Mouse (Mus musculus) lung, embryonic 16.5 days (tissue): ENCODE results near the gene Hoxa10. TPM values are rescaled to one million over a fixed set of nuclear protein-coding genes. Genes with fewer than 3 reads are reported as not detected.

Experiments used
- ATAC-seq: fragments of 200-750 bp; cut with Nextera tagmentation; 2 replicates; pipeline ENCODE4 v1.8.0; 2017; ENCODE audit warnings: low read depth, mild to moderate bottlenecking, moderate library complexity
- H3K27ac ChIP-seq: fragments of 300-500 bp; sonication (generic); 2 replicates; pipeline ENCODE4 v1.5.1; 2014; ENCODE audit warnings: mild to moderate bottlenecking, control low read depth, low read length
- H3K27me3 ChIP-seq: fragments of 300-500 bp; sonication (generic); 2 replicates; pipeline ENCODE4 v1.6.1; 2014; ENCODE audit warnings: low read depth, low read length, mixed read lengths; ENCODE audit not compliant: control insufficient read depth, insufficient read depth
- H3K36me3 ChIP-seq: fragments of 300-500 bp; sonication (generic); 2 replicates; pipeline ENCODE4 v1.6.1; 2014; ENCODE audit warnings: low read length; ENCODE audit not compliant: control insufficient read depth, insufficient read depth
- H3K4me1 ChIP-seq: fragments of 300-500 bp; sonication (generic); replicated peaks from 2 replicates; pipeline ENCODE4 v1.6.1; 2014; ENCODE audit warnings: low read length, mixed read lengths; ENCODE audit not compliant: control insufficient read depth, insufficient read depth
- H3K4me2 ChIP-seq: fragments of 300-500 bp; sonication (generic); 2 replicates; pipeline ENCODE4 v1.6.1; 2014; ENCODE audit warnings: low read depth, low read length, control low read depth
- H3K4me3 ChIP-seq: fragments of 300-500 bp; sonication (generic); 2 replicates; pipeline ENCODE4 v1.5.1; 2014; ENCODE audit warnings: mild to moderate bottlenecking, low read length, control low read depth
- H3K9ac ChIP-seq: fragments of 300-500 bp; sonication (generic); 2 replicates; pipeline ENCODE4 v1.6.1; 2014; ENCODE audit warnings: low read length, control low read depth
- H3K9me3 ChIP-seq: fragments of 300-500 bp; sonication (generic); 2 replicates; pipeline ENCODE4 v1.6.1; 2016; ENCODE audit warnings: low read length; ENCODE audit not compliant: control insufficient read depth
- WGBS: fragments of 180-500 bp; shearing (Covaris S2); extraction: QIAGEN DNeasy Blood & Tissue Kit; methylation state at CpG from one replicate; pipeline ENCODE4 v1.1.7; 2014; 5-methylcytosine and 5-hydroxymethylcytosine counted together
- polyA plus RNA-seq: library from polyadenylated mRNA; unstranded; fragments of >200 nt; fragmentation: Nextera tagmentation; extraction: Ambion mirVana; gene quantifications from 2 replicates; pipeline ENCODE4 v1.2.1, GENCODE M21; 2015

Gene Hoxa10
- polyA plus RNA-seq, 1 experiment from 2014 or later = not detected

- Histone ChIP-seq H3K4me2 (peak overlapping the region; percentile 55), H3K27ac (peak overlapping the region; percentile 87), H3K9ac (peak overlapping the region; percentile 49), H3K27me3 (peaks cover 45% of the 10 kb centered on the region), H3K36me3 (no peaks in the 10 kb centered on the region), H3K4me3 (peak overlapping the region; percentile 24), H3K9me3 (no peaks in the 10 kb centered on the region), H3K4me1 (peaks cover 42% of the 10 kb centered on the region)
- ATAC-seq = peak; percentile 5; the same call in 1 of the 2 replicates
- WGBS = 6% methylated on average over 9 of the region's 9 CpGs
These were observed 43.8 kb downstream of the Hoxa10 start for GRCm38 (mm10) chr6:52196811-52197210.

- Histone ChIP-seq H3K27ac (peak overlapping the region; percentile 51), H3K36me3 (no peaks in the 10 kb centered on the region), H3K9me3 (no peaks in the 10 kb centered on the region), H3K4me2 (peak overlapping the region; percentile 20), H3K27me3 (peaks cover 42% of the 10 kb centered on the region), H3K4me3 (no peak overlapping the region), H3K4me1 (peaks cover 40% of the 10 kb centered on the region), H3K9ac (peak overlapping the region; percentile 21; the same call in 1 of the 2 replicates)
- WGBS = 5% methylated on average over 10 of the region's 10 CpGs
- no peak for ATAC-seq
These were observed 46.0 kb downstream of the Hoxa10 start for GRCm38 (mm10) chr6:52194690-52195089.

- ATAC-seq = peak; percentile 69
- Histone ChIP-seq H3K9ac (peak overlapping the region; percentile 76), H3K27ac (peak overlapping the region; percentile 87), H3K4me3 (peak overlapping the region; percentile 66), H3K4me2 (peak overlapping the region; percentile 68), H3K9me3 (no peaks in the 10 kb centered on the region), H3K36me3 (no peaks in the 10 kb centered on the region), H3K4me1 (peaks cover 45% of the 10 kb centered on the region), H3K27me3 (peaks cover 38% of the 10 kb centered on the region)
- WGBS = under 1% methylated on average over 36 of the region's 55 CpGs
These were observed 48.6 kb downstream of the Hoxa10 start for GRCm38 (mm10) chr6:52191860-52192550.

GRCm38 (mm10) chr6:52190906-52191810 lies 49.5 kb downstream of the Hoxa10 start, which contains the start of gene Hoxa4:
Gene Hoxa4 (minus strand): TSS chr6:52191753.
- no peaks in the 10 kb centered on the region for H3K36me3 ChIP-seq
- peak within 1 kb of the TSS; percentile 90 for H3K9ac ChIP-seq
- H3K4me1 ChIP-seq = peaks cover 41% of the 10 kb centered on the region
- H3K27me3 ChIP-seq = peaks cover 41% of the 10 kb centered on the region
- peak within 1 kb of the TSS; percentile 68 for H3K4me2 ChIP-seq
- WGBS = 2% methylated on average over 57 of the region's 102 CpGs
- H3K9me3 ChIP-seq = no peaks in the 10 kb centered on the region
- peak within 1 kb of the TSS; percentile 66 for H3K4me3 ChIP-seq
- H3K27ac ChIP-seq = peak within 1 kb of the TSS; percentile 95
- ATAC-seq = 0 out of 2 replicates have a peak, but pooled peaks have one; percentile 8

GRCm38 (mm10) chr6:52190410-52190809 lies 50.2 kb downstream of the Hoxa10 start:
- H3K36me3 ChIP-seq = no peaks in the 10 kb centered on the region
- ATAC-seq = no peak
- peak overlapping the region; percentile 68 for H3K4me2 ChIP-seq
- H3K4me3 ChIP-seq = peak overlapping the region; percentile 66
- 3% methylated on average over 23 of the region's 23 CpGs for WGBS
- H3K27ac ChIP-seq = peak overlapping the region; percentile 95
- peaks cover 40% of the 10 kb centered on the region for H3K4me1 ChIP-seq
- H3K9me3 ChIP-seq = no peaks in the 10 kb centered on the region
- peaks cover 40% of the 10 kb centered on the region for H3K27me3 ChIP-seq
- H3K9ac ChIP-seq = peak overlapping the region; percentile 90

- H3K36me3 ChIP-seq = no peaks in the 10 kb centered on the region
- peaks cover 43% of the 10 kb centered on the region for H3K4me1 ChIP-seq
- ATAC-seq = no peak
- H3K4me3 ChIP-seq = peak overlapping the region; percentile 66
- no peaks in the 10 kb centered on the region for H3K9me3 ChIP-seq
- peak overlapping the region; percentile 68 for H3K4me2 ChIP-seq
- H3K27ac ChIP-seq = peak overlapping the region; percentile 95
- WGBS = 14% methylated on average over 8 of the region's 8 CpGs
- H3K9ac ChIP-seq = peak overlapping the region; percentile 90
- H3K27me3 ChIP-seq = peaks cover 39% of the 10 kb centered on the region
These were observed 50.7 kb downstream of the Hoxa10 start for GRCm38 (mm10) chr6:52189909-52190308.

- H3K9me3 ChIP-seq = no peaks in the 10 kb centered on the region
- peaks cover 43% of the 10 kb centered on the region for H3K27me3 ChIP-seq
- 12% methylated on average over 5 of the region's 5 CpGs for WGBS
- H3K27ac ChIP-seq = peak overlapping the region; percentile 95
- peaks cover 43% of the 10 kb centered on the region for H3K4me1 ChIP-seq
- peak; percentile 89 for ATAC-seq
- no peak overlapping the region; the same call in 1 of the 2 replicates for H3K4me2 ChIP-seq
- no peaks in the 10 kb centered on the region for H3K36me3 ChIP-seq
- H3K9ac ChIP-seq = no peak overlapping the region
- H3K4me3 ChIP-seq = no peak overlapping the region
These were observed 51.5 kb downstream of the Hoxa10 start for GRCm38 (mm10) chr6:52189172-52189591.

- Histone ChIP-seq H3K4me3 (no peak overlapping the region), H3K4me2 (no peak overlapping the region), H3K27me3 (peaks cover 44% of the 10 kb centered on the region), H3K36me3 (no peaks in the 10 kb centered on the region), H3K4me1 (peaks cover 44% of the 10 kb centered on the region), H3K9ac (no peak overlapping the region), H3K9me3 (no peaks in the 10 kb centered on the region), H3K27ac (peak overlapping the region; percentile 13; the same call in 1 of the 2 replicates)
- 69% methylated on average over 1 of the region's 1 CpGs for WGBS
- no peak for ATAC-seq
These were observed 54.2 kb downstream of the Hoxa10 start for GRCm38 (mm10) chr6:52186500-52186899.

GRCm38 (mm10) chr6:52185834-52186233 lies 54.8 kb downstream of the Hoxa10 start:
- WGBS = 30% methylated on average over 3 of the region's 3 CpGs
- no peak overlapping the region for H3K27ac ChIP-seq

More at GRCm38 (mm10) chr6:52185834-52186233, 54.8 kb downstream of the Hoxa10 start:
- H3K4me1 ChIP-seq = peaks cover 51% of the 10 kb centered on the region
- H3K4me2 ChIP-seq = no peak overlapping the region
- peaks cover 46% of the 10 kb centered on the region for H3K27me3 ChIP-seq
- no peaks in the 10 kb centered on the region for H3K9me3 ChIP-seq
- H3K9ac ChIP-seq = no peak overlapping the region
- no peak overlapping the region for H3K4me3 ChIP-seq
- no peaks in the 10 kb centered on the region for H3K36me3 ChIP-seq
- ATAC-seq = no peak
